Mouse (Mus musculus): Measurements from ENCODE around the gene Zbed5. TPM values are rescaled to one million over a fixed set of nuclear protein-coding genes. Genes with fewer than 3 reads are reported as not detected.
"Not testable (repeated sequence)": the region's sequence is repeated elsewhere in the genome, so short reads cannot be mapped to it uniquely, and the experiment has no call there.

Gene Zbed5
- under 1 TPM; 0.53 to 0.84 TPM for total RNA-seq (2021)
- long read RNA-seq, experiment 1: 0 reads
- long read RNA-seq, experiment 2, partial matches to known transcripts: 0 of 1 reads
- long read RNA-seq, experiment 2, other reads (novel, unspliced or antisense): 0 of 1 reads

DNA sequence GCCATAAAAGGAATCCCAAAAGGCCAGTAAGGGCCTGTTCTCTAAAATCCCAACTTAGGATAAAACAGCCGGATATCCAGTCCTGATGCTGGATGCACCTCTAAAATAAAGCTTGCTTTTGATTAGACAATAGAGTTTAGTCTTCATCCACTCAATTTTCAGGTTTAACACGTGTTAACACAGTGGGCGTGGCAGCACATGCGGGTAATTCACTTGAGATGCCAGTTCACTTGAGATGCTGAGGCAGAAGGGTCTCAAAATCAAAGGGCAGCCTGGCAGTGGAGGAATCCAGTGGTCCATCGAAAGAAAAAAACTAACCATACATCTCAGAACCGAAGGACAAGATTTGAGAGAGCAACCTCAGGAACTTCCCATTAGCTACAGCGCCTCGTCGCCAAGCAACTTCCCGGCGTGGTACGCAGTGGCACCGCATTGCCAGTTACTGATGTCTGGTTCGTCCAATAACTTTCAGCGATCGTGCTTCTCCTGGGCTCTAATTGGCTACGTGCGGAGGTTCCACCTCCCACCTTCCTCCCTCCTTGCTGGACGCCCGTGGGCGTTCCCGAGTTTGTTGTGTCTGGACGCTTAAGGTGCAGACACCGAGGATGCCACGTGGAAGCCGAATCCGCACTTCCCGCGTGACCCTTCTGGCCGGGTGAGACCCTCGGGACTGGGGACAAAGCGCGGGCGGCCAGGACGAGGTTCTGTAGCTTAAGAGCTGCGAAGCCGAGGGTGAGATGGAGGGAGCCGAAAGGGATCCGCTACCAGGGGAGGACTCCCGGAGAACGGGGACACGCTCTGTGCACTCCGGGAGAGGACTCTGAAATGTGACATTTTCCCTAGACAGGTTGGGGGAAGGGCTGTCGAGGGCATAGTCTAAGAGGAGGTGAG, at the start of gene Zbed5:
Zbed5 (plus strand) TSS at position 526 of the 891 bp plus-strand sequence.
- peak; percentile 84 for DNase-seq
- intact Hi-C loops (cut with DNase I; ENCODE audit: low total_unique reads): no loop called here

DNA sequence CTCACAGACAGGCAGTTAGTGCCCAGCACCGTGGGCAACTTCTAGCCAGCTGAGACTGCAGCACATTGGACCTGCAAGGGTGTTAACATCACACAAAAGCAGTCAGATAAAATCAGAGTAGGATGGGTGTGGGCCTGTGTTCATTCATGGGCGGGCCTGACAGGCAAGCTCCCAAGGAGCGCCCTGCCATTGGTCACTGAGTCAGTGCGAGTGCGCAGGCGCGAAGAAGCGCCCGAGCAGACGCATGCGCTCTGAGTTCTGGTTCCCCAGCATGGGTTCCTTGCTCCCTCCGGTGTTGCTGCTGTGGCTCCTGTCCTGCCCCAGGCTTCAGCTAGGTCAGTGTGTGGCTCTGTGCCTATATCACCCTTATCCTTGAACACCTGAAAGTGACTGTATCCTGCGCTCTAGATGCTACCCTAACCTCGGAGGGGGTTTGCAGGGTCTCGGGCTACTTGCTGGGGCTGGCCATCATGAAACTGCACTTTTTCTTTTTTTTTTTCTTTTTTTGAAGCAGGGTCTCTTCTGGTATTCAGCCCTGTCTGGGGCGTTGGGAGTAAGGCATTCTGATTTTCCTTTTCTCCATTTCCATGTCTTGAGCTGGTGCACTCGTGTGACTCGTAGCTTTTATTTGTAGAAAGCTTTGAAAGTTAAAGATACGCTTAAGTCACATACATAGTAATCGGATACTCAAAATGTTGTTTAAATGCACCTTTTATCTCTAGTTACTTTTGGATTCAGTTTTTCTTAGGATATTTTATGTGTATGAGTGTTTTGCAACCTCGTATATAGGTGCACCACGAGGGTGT, 48.6 kb upstream of the Zbed5 start, which contains the start of gene Sumf2:
Sumf2 (plus strand) TSS at position 235 of the 806 bp plus-strand sequence.
- peak; percentile 96 for DNase-seq
- intact Hi-C loops (cut with DNase I; ENCODE audit: low total_unique reads): no loop called here

DNA sequence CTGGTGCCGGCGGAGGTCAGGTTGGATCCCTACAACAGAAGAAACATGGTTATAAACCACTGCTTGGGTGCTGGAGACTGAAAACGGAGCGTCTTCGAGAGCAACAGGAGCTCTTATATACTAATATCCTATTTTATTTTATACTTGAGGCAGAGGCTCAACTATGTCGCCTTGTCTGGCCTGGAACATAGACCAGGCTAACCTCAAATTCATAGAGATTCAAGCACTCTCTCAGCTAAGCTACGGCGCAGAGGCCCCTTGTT, 48.0 kb upstream of the Zbed5 start:
- DNase-seq: no peak
- intact Hi-C loops (cut with DNase I; ENCODE audit: low total_unique reads): no loop called here

DNA sequence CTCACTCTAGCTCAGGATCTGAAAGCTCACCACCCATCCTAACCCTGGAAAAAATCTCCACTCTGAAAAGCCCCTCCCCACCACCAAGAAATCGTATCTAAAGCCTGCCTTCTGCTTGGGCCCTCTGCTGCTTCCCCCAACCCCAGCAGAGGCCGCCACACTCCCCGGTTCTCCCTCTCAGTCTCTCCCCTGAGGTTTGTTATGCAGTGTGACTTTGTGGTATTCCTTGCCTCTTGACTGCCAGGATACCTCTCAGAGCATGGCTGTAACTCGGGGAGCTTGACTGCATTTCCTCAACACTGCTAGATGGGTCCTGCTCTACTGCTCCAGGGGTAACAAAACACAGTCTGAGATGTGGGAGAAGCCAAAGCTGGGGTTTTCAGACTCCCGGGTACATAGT, 40.4 kb upstream of the Zbed5 start:
- intact Hi-C loops (cut with DNase I; ENCODE audit: low total_unique reads): no loop called here
- no peak for DNase-seq

DNA sequence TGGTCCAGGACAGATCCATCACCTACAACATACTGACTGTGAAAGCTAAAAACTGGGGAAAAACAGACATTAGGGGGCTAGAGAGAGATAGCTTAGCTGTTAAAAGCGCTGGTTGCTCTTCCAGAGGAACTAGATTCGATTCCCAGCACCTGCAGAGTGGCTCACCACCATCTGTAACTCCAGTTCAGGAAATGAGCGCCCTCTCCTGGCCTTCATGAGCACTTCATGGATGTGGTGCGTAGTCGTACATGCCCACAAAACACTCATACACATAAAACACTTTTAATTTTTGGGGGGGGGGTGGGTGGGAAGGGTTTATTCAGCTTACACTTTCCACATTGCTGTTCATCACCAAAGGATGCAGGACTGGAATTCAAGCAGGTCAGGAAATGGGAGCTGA, 39.1 kb upstream of the Zbed5 start:
- intact Hi-C loops (cut with DNase I; ENCODE audit: low total_unique reads): no loop called here
- DNase-seq: no peak

DNA sequence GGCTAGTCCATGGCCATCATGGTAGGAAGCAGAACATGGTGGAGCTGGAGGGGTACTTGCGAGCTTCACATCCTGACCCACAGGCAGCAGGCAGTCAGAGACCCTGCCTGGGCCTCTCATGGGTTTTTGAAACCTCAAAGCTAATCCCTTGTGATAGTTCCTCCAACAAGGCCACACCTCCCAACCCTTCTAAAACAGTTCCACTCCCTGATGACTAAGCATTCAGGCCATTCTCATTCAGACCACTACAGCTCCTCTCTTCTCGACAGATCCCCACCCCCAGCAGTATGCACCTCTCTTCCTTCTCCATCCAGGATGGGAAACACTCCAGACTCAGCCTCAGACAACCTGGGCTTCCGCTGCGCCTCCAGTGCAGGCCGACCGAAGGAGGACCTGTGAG, 33.2 kb upstream of the Zbed5 start:
- intact Hi-C loops (cut with DNase I; ENCODE audit: low total_unique reads): no loop called here
- DNase-seq: no peak

DNA sequence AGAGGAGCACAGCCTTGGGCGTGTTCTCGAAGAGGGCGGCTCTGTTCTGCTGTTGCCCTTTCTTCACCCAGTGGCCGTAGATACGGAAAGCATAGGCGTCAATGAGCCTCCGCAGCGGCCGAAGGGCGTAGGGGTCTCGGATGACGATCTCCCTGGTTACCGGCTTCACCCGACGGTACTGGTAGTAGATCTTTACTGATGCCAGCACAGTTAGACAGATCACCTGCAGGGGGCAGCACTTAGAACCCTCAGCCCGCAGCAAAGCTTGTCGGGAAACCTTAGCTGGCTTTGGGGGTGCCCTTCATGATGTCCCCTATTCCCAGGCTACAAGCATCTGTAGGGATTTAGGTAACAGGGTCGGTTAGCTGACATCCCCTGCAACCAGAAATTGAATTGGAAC, 31.1 kb upstream of the Zbed5 start:
- DNase-seq: peak; percentile 41
- intact Hi-C loops (cut with DNase I; ENCODE audit: low total_unique reads): no loop called here

DNA sequence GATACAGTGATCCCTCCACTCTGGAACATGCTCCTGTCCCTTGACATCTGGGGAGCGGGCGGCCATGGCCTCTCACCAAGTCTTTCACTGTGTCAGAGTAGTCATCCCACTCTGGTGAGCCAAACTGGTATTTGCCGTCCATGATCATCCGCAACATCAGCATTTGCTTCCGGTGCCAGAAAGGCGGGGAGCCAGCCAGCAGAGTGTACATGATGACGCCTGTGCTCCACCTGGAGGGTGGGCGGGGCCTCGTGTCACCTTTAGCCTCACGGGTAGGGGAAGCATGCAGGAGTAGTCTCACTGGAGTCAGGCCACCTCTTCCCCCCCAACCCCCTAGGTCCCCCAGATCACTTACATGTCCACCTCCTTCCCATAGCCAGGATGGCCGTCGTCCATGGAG, 29.7 kb upstream of the Zbed5 start:
- no peak for DNase-seq
- intact Hi-C loops (cut with DNase I; ENCODE audit: low total_unique reads): no loop called here

DNA sequence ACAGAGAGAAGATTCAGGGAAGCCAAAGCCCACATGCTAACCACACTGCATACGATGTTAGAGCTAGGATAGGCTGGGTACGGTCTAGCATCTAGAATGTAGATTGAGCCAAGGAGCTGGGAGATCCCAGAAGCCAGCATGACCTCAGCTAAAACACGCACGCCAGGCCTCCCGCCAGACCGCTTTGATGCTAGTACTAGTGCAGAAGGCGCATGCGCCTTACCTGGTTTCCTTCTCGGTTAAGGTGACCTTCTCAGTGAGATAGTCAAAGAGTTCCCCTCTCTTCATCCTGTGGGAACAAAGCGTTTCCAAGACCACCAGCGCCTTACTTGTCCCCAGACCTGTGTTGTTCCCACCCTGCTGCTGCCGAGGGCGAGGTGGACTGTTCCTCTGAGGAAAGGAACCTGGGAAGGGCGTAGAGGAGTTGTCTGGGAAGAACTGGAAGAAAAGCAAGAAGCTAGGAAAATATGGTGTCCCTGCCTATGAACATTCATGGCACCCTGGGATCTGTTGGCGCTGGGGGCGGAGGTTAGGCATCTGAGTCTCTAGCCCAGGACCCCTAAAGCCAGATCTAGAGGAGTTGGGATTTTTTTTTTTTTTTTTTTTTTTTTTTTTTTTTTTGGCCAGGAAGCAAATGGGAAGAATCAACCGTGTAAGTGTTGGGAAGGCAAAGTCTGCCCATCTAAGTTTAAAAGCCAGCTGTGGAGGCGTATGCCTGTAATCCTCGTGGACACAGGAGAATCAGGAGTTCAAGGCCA, 26.1 kb upstream of the Zbed5 start:
- no peak for DNase-seq
- intact Hi-C loops (cut with DNase I; ENCODE audit: low total_unique reads): no loop called here

DNA sequence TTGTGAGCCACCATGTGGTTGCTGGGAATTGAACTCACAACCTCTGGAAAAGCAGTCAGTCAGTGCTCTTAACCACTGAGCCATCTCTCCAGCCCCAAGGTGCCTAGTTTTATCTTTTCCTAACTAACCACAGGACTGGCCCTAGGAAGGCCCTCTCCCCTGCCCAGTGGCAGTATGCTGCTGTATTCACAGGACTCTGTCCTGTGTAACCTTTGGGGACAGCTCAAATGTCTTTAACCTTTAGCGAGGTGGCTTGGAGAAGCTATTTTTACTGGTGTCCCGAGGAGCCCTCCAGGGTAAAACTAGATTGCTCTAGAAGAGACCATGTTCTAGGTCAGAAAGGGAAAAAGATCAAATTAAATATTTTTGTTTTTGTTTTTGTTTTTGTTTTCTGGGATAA, 24.3 kb upstream of the Zbed5 start:
- no peak for DNase-seq

DNA sequence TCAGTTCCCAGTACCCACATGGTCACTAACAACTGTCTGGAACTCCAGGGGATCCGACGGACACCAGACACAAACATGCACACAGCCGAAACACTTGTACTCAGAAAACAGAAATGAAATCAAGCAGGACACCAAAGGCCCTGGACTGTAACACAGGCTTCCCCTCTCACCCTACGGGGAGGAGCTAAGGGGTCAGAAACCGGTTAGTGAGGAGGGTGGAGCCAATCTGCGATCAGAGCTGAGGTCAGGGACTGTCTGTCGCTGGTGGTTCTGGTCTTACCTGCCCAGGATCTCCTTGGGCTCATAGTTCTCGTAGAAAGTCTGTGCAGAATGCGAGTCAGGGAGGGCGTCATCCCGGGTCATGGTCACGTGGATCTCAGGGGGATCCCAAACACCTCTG, 21.6 kb upstream of the Zbed5 start:
- intact Hi-C loops (cut with DNase I; ENCODE audit: low total_unique reads): no loop called here
- no peak for DNase-seq

More for the DNA sequence above, 24.3 kb upstream of the Zbed5 start:
- intact Hi-C loops (cut with DNase I; ENCODE audit: low total_unique reads): no loop called here

DNA sequence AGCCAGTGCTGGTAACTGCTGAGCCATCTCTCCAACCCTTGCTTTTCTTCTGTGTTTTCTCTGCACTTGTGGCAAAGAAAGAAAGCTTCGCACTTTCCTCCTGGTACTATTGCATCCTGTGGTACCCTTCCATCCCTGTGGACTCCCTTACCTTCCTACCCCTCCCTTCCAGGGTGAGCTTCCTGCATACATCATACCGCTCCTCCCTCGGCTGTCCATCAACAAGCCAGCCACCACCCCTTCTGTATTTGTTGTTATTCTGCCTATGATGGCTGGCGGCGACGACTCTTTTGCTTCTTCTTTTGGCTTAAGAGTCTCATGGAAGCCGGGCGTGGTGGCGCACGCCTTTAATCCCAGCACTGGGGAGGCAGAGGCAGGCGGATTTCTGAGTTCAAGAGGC, 20.4 kb upstream of the Zbed5 start:
- intact Hi-C loops (cut with DNase I; ENCODE audit: low total_unique reads): no loop called here
- no peak for DNase-seq

DNA sequence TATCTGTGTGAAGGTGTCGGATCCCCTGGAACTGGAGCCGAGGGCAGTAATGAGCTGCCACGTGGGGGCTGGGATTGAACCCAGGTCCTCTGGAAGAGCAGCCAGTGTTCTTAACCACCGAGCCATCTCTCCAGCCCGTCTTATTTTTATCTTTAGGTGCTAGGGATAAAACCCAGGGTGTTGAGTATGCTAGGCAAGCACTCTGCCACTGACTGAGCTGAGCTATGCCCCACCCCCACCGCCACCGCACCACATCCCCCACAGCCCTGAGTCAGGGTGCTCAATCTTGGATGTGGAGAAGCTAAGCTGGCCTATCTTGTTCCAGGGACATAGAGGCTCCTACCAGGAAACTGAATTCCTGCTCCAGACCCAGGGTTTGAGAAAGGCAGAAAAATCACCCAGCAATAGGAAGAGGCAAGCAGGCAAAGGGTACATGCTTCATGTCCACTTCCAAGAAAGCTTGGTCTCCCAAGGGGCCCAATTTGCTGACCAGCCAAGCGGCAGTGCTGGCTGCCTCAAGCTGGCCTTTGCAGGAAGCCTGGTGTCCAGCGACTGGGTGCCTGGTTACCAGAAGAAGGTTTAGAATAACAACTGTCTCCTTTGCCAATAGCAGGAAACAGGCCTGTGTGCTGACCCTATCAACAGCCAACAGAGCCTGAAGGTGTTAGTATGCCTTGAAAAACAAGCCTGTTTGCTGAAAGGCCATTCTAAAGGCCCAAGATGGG, 17.6 kb upstream of the Zbed5 start:
- intact Hi-C loops (cut with DNase I; ENCODE audit: low total_unique reads): no loop called here
- DNase-seq: peak; percentile 68

DNA sequence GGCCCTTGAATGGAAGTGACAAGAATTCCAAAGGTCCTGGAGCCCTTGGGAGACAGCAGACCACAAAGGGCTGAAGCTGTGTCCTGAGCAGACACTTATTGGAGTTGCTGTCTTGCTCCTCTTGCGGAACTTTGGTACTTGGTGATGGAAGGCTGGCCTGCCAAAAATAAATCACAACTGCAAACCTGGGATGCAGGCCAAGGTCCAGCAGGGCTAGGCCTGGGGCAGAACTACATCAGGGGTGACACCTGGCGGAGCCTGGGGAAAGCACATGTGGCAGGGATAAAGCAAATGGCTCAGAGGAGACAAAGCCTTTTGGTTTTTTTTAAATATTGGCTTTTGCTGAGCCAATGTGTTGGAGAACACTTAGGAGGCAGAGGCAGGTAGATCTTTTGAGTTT, 16.6 kb upstream of the Zbed5 start:
- peak; percentile 85 for DNase-seq
- intact Hi-C loops (cut with DNase I; ENCODE audit: low total_unique reads): no loop called here

DNA sequence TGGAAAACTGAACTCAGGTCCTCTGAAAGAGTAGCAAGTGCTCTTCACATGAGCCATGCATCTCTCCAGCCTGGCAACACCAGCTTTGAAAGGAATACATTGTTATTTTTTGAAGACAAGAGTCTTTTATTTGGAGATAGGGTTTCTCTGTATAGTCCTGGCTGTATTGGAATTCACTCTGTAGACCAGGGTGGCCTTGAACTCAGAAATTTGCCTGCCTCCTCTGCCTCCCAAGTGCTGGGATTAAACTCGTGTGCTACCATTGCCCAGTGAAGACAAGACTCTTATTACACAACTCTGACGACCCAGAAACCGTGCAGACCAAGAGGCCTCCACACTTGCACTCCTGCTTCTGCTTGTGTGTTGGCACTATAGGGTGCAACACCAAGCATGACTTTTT, 15.6 kb upstream of the Zbed5 start:
- intact Hi-C loops (cut with DNase I; ENCODE audit: low total_unique reads): no loop called here
- DNase-seq: no peak

DNA sequence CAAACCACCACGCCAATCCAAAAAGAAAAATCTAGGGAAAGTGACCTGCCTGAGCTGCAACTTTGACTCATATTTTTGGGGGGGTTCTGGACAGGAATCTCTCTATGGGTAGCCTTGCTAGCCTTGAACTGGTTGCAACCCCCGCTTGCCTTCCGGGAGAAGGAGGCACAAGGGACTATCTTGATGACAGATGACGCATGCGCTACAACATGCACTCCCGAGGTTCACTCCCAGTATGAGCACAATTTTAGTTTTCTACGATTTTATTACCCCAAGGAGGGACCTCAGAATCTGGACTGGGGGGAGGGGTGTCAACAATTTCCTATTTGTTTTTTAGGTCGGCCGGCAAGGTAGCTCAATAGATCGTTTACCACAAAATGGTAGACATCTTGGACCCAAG, 9.3 kb upstream of the Zbed5 start:
- intact Hi-C loops (cut with DNase I; ENCODE audit: low total_unique reads): no loop called here
- DNase-seq: no peak

DNA sequence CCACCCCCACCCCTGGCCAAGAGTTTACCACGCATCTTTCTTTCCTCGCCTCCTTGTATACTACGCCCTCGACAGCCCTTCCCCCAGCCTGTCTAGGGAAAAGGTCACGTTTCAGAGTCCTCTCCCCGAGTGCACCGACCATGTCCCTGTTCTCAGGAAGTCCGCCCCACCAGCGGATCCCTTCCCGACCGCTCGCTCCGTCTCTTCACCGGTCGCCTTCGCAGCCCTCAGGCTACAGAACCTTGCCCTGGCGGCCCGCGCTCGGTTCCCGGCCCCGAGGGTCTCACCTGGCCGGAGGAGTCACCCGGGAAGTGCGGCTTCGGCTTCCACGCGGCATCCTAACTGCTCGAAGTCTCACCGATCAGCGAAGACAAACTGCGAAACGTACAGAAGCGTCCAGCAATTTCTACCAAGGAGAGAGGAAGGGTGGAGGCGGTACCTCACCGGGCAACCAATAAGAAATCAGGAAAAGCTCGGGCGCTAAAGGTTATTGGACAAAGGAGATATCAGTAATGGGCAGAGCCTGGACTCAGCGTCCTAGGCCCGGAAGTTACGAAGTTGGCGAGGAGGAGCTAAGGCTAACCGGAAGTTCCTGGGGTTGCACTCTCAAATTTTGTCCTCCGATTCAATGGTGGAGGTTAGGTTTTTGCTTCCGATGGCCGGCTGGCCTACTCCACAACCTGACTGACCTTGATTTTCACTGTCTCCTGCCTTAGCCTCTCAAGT, 8.4 kb upstream of the Zbed5 start, which contains the start of gene Chchd2:
Chchd2 (minus strand) TSS at position 560 of the 726 bp plus-strand sequence.
- peak; percentile 90 for DNase-seq
- intact Hi-C loops (cut with DNase I; ENCODE audit: low total_unique reads): no loop called here

DNA sequence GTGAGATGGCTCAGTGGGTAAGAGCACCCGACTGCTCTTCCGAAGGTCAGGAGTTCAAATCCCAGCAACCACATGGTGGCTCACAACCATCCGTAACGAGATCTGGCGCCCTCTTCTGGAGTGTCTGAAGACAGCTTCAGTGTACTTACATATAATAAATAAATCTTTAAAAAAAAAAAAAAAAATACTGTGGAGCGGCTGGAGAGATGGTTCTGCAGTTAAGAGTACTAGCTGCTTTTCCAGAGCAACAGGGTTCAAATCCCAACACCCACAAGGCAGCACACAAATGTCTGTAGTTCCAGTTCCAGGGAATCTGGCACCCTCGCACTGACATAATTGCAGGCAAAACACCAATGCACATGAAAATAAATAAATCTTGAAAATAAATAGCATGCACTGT, 5.1 kb upstream of the Zbed5 start:
- DNase-seq; intact Hi-C loops (cut with DNase I; ENCODE audit: low total_unique reads): not testable (repeated sequence)

DNA sequence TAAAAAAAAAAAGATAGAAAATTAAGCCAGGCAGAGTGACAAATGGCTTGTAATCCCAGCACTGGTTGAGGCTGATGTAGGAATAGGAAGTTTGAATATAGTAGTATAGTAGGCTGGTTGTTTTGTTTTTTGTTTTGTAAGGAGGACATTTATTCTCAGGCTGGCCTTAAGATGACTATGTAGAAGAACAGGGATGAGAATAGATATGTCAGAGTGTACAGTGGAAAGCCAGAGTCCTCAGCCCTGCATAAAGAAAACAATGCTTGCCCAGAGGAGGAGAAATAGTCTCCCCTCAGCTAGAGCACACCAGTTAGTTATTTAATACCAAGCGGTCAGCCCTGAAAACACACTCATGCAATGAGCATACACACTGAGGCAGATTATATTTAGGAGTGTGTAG, 2.9 kb downstream of the Zbed5 start, which contains the start of gene Phkg1:
Phkg1 (minus strand) TSS at position 101 of the 400 bp plus-strand sequence.
- intact Hi-C loops (cut with DNase I; ENCODE audit: low total_unique reads): no loop called here
- no peak for DNase-seq

Data from gastrocnemius, postnatal 14 days (tissue).